Mouse (Mus musculus) forebrain, embryonic 14.5 days (tissue): ENCODE measurements at regions not wholly inside any gene's neighbourhood (a gene's known extent, or its start where the extent isn't known, plus 50 kb on each side); places are given as distances from the start of the nearest gene placed in this dataset.

Experiments
- ATAC-seq: fragments of 200-750 bp; cut with Nextera tagmentation; 2 replicates; pipeline ENCODE4 v1.8.0; 2017; ENCODE audit warnings: mild to moderate bottlenecking, moderate library complexity
- DNase-seq: peaks from one replicate; pipeline ENCODE4 v3.0.0-alpha.2; 2015; ENCODE audit warnings: low spot score
- H3K27ac ChIP-seq: fragments of 300-500 bp; sonication (generic); 2 replicates; pipeline ENCODE4 v1.5.1; 2014; ENCODE audit warnings: low read depth, mild to moderate bottlenecking, control low read depth, low read length, moderate library complexity
- H3K27me3 ChIP-seq: fragments of 300-500 bp; sonication (generic); replicated peaks from 2 replicates; pipeline ENCODE4 v1.6.1; 2014; ENCODE audit warnings: low read length, control low read depth, mixed read lengths; ENCODE audit not compliant: control insufficient read depth, insufficient read depth
- H3K36me3 ChIP-seq: fragments of 300-500 bp; sonication (generic); 2 replicates; pipeline ENCODE4 v1.6.1; 2014; ENCODE audit warnings: low read length, control low read depth; ENCODE audit not compliant: control insufficient read depth, insufficient read depth
- H3K4me1 ChIP-seq: fragments of 300-500 bp; sonication (generic); 2 replicates; pipeline ENCODE4 v1.6.1; 2014; ENCODE audit warnings: antibody characterized with exemption, low read length, control low read depth; ENCODE audit not compliant: control insufficient read depth, insufficient read depth
- H3K4me2 ChIP-seq: fragments of 300-500 bp; sonication (generic); 2 replicates; pipeline ENCODE4 v1.6.1; 2014; ENCODE audit warnings: mild to moderate bottlenecking, control low read depth, low read length
- H3K4me3 ChIP-seq: fragments of 300-500 bp; sonication (generic); 2 replicates; pipeline ENCODE4 v1.5.1; 2014; ENCODE audit warnings: low read depth, low read length, control low read depth
- H3K9ac ChIP-seq: fragments of 300-500 bp; sonication (generic); 2 replicates; pipeline ENCODE4 v1.6.1; 2014; ENCODE audit warnings: mild to moderate bottlenecking, low read length, control low read depth, moderate library complexity
- H3K9me3 ChIP-seq: fragments of 300-500 bp; sonication (generic); replicated peaks from 2 replicates; pipeline ENCODE4 v1.6.1; 2016; ENCODE audit warnings: low read length, control low read depth, mixed read lengths; ENCODE audit not compliant: control insufficient read depth
- WGBS: fragments of 180-500 bp; shearing (Covaris S2); extraction: QIAGEN DNeasy Blood & Tissue Kit; methylation state at CpG from one replicate; pipeline ENCODE4 v1.1.7; 2014; 5-methylcytosine and 5-hydroxymethylcytosine counted together

- Histone ChIP-seq H3K4me3 (no peak overlapping the region), H3K4me2 (no peak overlapping the region), H3K27me3 (no peaks in the 10 kb centered on the region), H3K27ac (no peak overlapping the region), H3K36me3 (no peaks in the 10 kb centered on the region), H3K9me3 (no peaks in the 10 kb centered on the region), H3K4me1 (no peaks in the 10 kb centered on the region), H3K9ac (no peak overlapping the region)
- no peak for ATAC-seq
- peak; percentile 8 for DNase-seq
- 50% methylated on average over 1 of the region's 1 CpGs for whole genome bisulfite sequencing
Observed at GRCm38 (mm10) chr5:26451306-26451705, 193.8 kb downstream of the Gm7361 start.

- H3K27ac ChIP-seq, result no peak overlapping the region
- ATAC-seq, result no peak
- H3K4me1 ChIP-seq, result no peaks in the 10 kb centered on the region
- H3K9me3 ChIP-seq, result no peaks in the 10 kb centered on the region
- H3K4me3 ChIP-seq, result no peak overlapping the region
- no peaks in the 10 kb centered on the region for H3K36me3 ChIP-seq
- no peak overlapping the region for H3K9ac ChIP-seq
- whole genome bisulfite sequencing, result 81% methylated on average over 4 of the region's 4 CpGs
- DNase-seq, result no peak
- H3K27me3 ChIP-seq, result no peaks in the 10 kb centered on the region
- no peak overlapping the region for H3K4me2 ChIP-seq
Observed at GRCm38 (mm10) chr5:26457627-26458026, 200.1 kb downstream of the Gm7361 start.

GRCm38 (mm10) chr5:26466666-26467065 is 209.2 kb downstream of the Gm7361 start:
- WGBS, result 63% methylated on average over 1 of the region's 1 CpGs
- Histone ChIP-seq H3K4me1 (no peaks in the 10 kb centered on the region), H3K36me3 (no peaks in the 10 kb centered on the region), H3K9me3 (no peaks in the 10 kb centered on the region), H3K27ac (no peak overlapping the region), H3K4me2 (no peak overlapping the region), H3K4me3 (no peak overlapping the region), H3K27me3 (no peaks in the 10 kb centered on the region), H3K9ac (no peak overlapping the region)
- DNase-seq, result no peak
- ATAC-seq, result no peak

DNA sequence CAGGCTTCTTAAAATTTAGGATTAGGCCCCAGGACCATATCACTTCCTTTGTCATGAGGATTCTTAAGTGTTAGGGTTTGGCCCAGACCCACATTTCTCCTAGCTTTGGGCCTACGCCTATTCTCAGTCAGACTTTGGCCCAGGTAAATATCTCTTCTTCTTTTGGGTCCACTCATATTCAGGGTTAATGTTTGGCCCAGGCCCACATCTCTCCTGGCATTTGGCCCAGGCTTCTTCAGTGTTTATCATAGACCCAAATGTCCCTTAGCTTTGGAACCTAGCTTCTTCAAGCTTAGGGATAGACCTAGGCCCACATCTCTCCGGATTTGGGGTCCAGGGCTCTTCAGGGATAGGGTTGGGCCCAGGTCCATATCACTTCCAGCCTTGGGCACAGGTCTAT is 228.2 kb downstream of the Gm7361 start:
- no peaks in the 10 kb centered on the region for H3K9me3 ChIP-seq

DNA sequence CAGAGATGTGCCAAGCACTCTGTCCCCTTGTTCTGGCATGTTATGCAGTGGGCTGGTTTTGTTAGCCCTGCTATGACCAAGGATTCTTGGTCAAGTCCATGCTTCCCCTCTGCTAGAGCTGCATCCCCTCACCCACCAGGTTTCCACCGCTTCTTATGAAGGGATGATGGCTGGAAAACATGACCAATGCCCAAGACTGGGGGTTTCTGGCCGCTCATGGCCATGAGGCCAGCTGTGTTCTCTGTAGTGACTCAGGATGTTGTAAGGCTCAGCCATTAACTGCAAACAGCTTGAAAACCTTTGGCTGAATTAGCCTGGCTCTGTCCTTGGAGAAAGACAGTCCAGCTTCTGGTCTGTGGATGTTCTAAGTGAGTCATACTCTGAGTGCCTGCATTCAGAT is 236.5 kb downstream of the Gm7361 start:
- no peaks in the 10 kb centered on the region for H3K9me3 ChIP-seq
- ATAC-seq, result no peak
- 78% methylated on average over 2 of the region's 2 CpGs for WGBS

More for the DNA sequence above, 228.2 kb downstream of the Gm7361 start:
- Histone ChIP-seq H3K4me1 (no peaks in the 10 kb centered on the region), H3K4me3 (no peak overlapping the region), H3K4me2 (no peak overlapping the region), H3K27me3 (no peaks in the 10 kb centered on the region), H3K9ac (no peak overlapping the region), H3K36me3 (no peaks in the 10 kb centered on the region), H3K27ac (no peak overlapping the region)
- no peak for ATAC-seq
- 88% methylated on average over 2 of the region's 2 CpGs for whole genome bisulfite sequencing
- no peak for DNase-seq

GRCm38 (mm10) chr5:26497641-26498430 is 240.3 kb downstream of the Gm7361 start:
- H3K9ac ChIP-seq, result no peak overlapping the region
- no peaks in the 10 kb centered on the region for H3K36me3 ChIP-seq
- 79% methylated on average over 2 of the region's 2 CpGs for WGBS
- no peak overlapping the region for H3K27ac ChIP-seq
- no peak overlapping the region for H3K4me2 ChIP-seq
- H3K27me3 ChIP-seq, result no peaks in the 10 kb centered on the region
- H3K9me3 ChIP-seq, result 0 out of 2 replicates have a peak, but pooled peaks cover 2% of the 10 kb centered on the region
- H3K4me1 ChIP-seq, result no peaks in the 10 kb centered on the region
- ATAC-seq, result no peak
- H3K4me3 ChIP-seq, result no peak overlapping the region
- no peak for DNase-seq

More for the DNA sequence above, 236.5 kb downstream of the Gm7361 start:
- Histone ChIP-seq H3K27me3 (no peaks in the 10 kb centered on the region), H3K9ac (no peak overlapping the region), H3K36me3 (no peaks in the 10 kb centered on the region), H3K4me1 (no peaks in the 10 kb centered on the region), H3K4me3 (no peak overlapping the region), H3K27ac (no peak overlapping the region), H3K4me2 (no peak overlapping the region)
- no peak for DNase-seq

- Histone ChIP-seq H3K27me3 (no peaks in the 10 kb centered on the region), H3K4me1 (no peaks in the 10 kb centered on the region), H3K9me3 (no peaks in the 10 kb centered on the region), H3K4me3 (no peak overlapping the region), H3K27ac (no peak overlapping the region), H3K9ac (no peak overlapping the region), H3K4me2 (no peak overlapping the region), H3K36me3 (no peaks in the 10 kb centered on the region)
- DNase-seq (no peak), ATAC-seq (no peak)
- 84% methylated on average over 1 of the region's 1 CpGs for WGBS
Observed at GRCm38 (mm10) chr5:26509525-26510168, 252.2 kb downstream of the Gm7361 start.

DNA sequence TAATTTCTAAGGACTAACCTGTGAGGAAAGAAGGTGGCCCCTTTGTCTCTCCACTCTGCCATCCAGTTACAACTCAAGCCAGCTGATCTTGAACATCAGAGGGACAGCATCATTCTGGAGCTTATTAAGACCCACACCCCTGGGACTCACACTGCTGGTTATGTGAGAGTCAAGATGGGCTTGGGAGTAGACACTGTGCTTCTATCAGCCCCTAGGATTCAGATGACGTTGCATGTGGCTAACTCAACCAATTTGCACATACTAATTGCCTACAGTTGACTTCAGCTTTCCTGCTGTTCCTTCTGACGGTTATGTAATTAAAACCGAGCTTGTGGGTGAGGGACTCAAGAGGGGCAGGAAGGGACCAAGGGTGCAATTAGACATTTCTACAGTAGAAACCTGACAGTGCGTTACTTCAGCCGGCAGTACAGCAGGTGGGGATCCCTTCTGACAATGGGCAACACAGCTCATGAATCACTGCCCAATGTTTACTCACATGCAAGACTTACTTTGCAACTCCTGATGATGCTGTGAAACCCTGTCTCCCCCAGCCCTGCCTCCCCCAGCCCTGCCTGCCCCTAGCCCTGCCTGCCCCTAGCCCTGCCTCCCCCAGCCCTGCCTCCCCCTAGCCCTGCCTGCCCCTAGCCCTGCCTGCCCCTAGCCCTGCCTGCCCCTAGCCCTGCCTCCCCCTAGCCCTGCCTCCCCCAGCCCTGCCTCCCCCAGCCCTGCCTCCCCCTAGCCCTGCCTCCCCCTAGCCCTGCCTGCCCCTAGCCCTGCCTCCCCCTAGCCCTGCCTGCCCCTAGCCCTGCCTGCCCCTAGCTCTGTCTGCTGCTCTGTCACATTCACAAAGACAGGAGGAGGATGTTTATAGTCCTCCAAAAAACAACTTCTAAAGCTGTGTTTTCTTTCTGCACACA is 255.8 kb downstream of the Gm7361 start:
- ATAC-seq, result no peak
- Histone ChIP-seq H3K4me2 (no peak overlapping the region), H3K9ac (no peak overlapping the region), H3K36me3 (no peaks in the 10 kb centered on the region), H3K27ac (no peak overlapping the region), H3K9me3 (no peaks in the 10 kb centered on the region), H3K4me3 (no peak overlapping the region), H3K27me3 (no peaks in the 10 kb centered on the region), H3K4me1 (no peaks in the 10 kb centered on the region)
- peak; percentile 3 for DNase-seq
- WGBS, result 37% methylated on average over 5 of the region's 5 CpGs
